Mouse (Mus musculus) limb, embryonic 14.5 days (tissue): Measurements from ENCODE around the gene Rcor2. TPM values are rescaled to one million over a fixed set of nuclear protein-coding genes. Genes with fewer than 3 reads are reported as not detected.

Source experiments
- ATAC-seq: fragments of 200-750 bp; cut with Nextera tagmentation; 2 replicates; pipeline ENCODE4 v1.8.0; 2017; ENCODE audit warnings: low read depth, moderate number of reproducible peaks, moderate TSS enrichment; ENCODE audit not compliant: low FRiP score
- DNase-seq: peaks from one replicate; pipeline ENCODE4 v3.0.0-alpha.2; 2015; ENCODE audit warnings: low spot score
- H3K27ac ChIP-seq: fragments of 300-500 bp; sonication (generic); replicated peaks from 2 replicates; pipeline ENCODE4 v1.5.1; 2014; ENCODE audit warnings: low read depth, mild to moderate bottlenecking, low read length, moderate library complexity, mixed read lengths
- H3K27me3 ChIP-seq: fragments of 300-500 bp; sonication (generic); 2 replicates; pipeline ENCODE4 v1.6.1; 2014; ENCODE audit warnings: low read length, mixed read lengths; ENCODE audit not compliant: control insufficient read depth, insufficient read depth
- H3K36me3 ChIP-seq: fragments of 300-500 bp; sonication (generic); 2 replicates; pipeline ENCODE4 v1.6.1; 2014; ENCODE audit warnings: mild to moderate bottlenecking, low read length, moderate library complexity, mixed read lengths; ENCODE audit not compliant: control insufficient read depth, insufficient read depth
- H3K4me1 ChIP-seq: fragments of 300-500 bp; sonication (generic); 2 replicates; pipeline ENCODE4 v1.6.1; 2014; ENCODE audit warnings: antibody characterized with exemption, low read length, mixed read lengths; ENCODE audit not compliant: control insufficient read depth, insufficient read depth
- H3K4me2 ChIP-seq: fragments of 300-500 bp; sonication (generic); replicated peaks from 2 replicates; pipeline ENCODE4 v1.6.1; 2014; ENCODE audit warnings: low read depth, mild to moderate bottlenecking, low read length, moderate library complexity; ENCODE audit not compliant: severe bottlenecking
- H3K4me3 ChIP-seq: fragments of 300-500 bp; sonication (generic); replicated peaks from 2 replicates; pipeline ENCODE4 v1.5.1; 2014; ENCODE audit warnings: low read length
- H3K9ac ChIP-seq: fragments of 300-500 bp; sonication (generic); 2 replicates; pipeline ENCODE4 v1.6.1; 2014; ENCODE audit warnings: mild to moderate bottlenecking, low read depth, low read length, moderate library complexity; ENCODE audit not compliant: severe bottlenecking
- H3K9me3 ChIP-seq: fragments of 300-500 bp; sonication (generic); 2 replicates; pipeline ENCODE4 v1.6.1; 2016; ENCODE audit warnings: low read length; ENCODE audit not compliant: control insufficient read depth
- POLR2A ChIP-seq: fragments of 200-500 bp; IDR thresholded peaks from 2 replicates; pipeline ENCODE4 v1.8.0; 2012; ENCODE audit warnings: inconsistent platforms, mild to moderate bottlenecking, moderate library complexity, borderline replicate concordance; ENCODE audit not compliant: insufficient read depth, insufficient read length; ENCODE audit errors: extremely low read depth
- WGBS: fragments of 180-500 bp; shearing (Covaris S2); extraction: QIAGEN DNeasy Blood & Tissue Kit; methylation state at CpG from one replicate; pipeline ENCODE4 v1.1.7; 2014; 5-methylcytosine and 5-hydroxymethylcytosine counted together
- polyA plus RNA-seq, 2 experiments: library from polyadenylated mRNA; depleted of rRNA in 1 of 2; stranded (reverse) in 1 of 2; unstranded in 1 of 2; fragments of >200 nt; fragmentation: Nextera tagmentation in 1 of 2; extraction: Ambion mirVana in 1 of 2; gene quantifications; 2 replicates each; pipeline versions ENCODE4 v1.2.1 to v1.2.3; 2012 to 2014

Gene Rcor2
- polyA plus RNA-seq, 2 experiments: 10.2 to 69.4 TPM

DNA sequence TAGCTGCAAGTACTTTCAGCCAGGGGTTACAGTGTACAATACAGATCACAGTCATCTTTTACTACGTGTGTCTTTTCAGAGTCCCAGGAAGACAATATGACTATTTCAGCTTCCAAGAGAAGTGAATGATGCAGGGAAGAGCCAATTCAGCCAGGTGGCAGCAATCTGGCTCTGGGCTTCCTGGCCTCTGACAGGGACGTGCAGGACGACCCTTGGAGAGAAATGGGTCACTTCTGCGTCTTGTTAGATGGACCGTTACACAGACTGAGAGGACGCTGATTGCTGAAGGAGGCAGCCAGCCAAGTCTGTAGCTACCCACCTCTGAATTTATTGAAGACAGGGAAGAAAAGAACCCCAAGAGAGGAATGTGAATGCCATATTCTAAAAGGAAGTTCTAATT is 36.7 kb downstream of the Rcor2 start:
- no peak overlapping the region for H3K4me3 ChIP-seq
- ATAC-seq (no peak), DNase-seq (no peak)
- TF ChIP-seq POLR2A: no peak
- H3K36me3 ChIP-seq: peaks cover 4% of the 10 kb centered on the region; the same call in 1 of the 2 replicates
- H3K4me1 ChIP-seq: peaks cover 10% of the 10 kb centered on the region
- no peak overlapping the region for H3K4me2 ChIP-seq
- H3K27ac ChIP-seq: 0 out of 2 replicates have a peak overlapping the region, but pooled peaks have one; percentile 3
- 69% methylated on average over 6 of the region's 6 CpGs for WGBS
- no peaks in the 10 kb centered on the region for H3K9me3 ChIP-seq
- H3K9ac ChIP-seq: no peak overlapping the region
- H3K27me3 ChIP-seq: no peaks in the 10 kb centered on the region

DNA sequence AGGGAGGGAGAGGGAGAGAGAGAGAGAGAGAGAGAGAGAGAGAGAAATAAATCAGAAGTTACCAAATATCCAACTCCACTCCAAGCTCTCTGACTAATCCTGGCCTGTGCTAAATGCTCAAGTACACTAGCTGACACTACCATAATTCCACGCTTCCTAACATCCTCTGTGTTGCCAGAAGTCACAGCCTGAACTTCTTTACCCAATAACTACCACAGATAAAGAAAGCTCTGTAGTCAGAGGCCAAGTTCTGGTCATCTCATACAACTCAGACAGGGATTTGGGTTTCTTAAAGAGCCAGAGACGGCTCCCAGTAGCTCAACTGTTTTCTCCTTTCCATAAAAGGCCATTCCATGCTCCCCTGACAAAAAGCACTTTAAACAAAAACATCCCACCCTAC is 37.7 kb downstream of the Rcor2 start:
- no peak for DNase-seq
- ATAC-seq: no peak
- peaks cover 4% of the 10 kb centered on the region; the same call in 1 of the 2 replicates for H3K36me3 ChIP-seq
- H3K9ac ChIP-seq: no peak overlapping the region
- no peaks in the 10 kb centered on the region for H3K9me3 ChIP-seq
- H3K27me3 ChIP-seq: no peaks in the 10 kb centered on the region
- H3K27ac ChIP-seq: no peak overlapping the region
- H3K4me1 ChIP-seq: peaks cover 13% of the 10 kb centered on the region
- 73% methylated on average over 2 of the region's 2 CpGs for WGBS
- TF ChIP-seq POLR2A: no peak
- no peak overlapping the region for H3K4me2 ChIP-seq
- no peak overlapping the region for H3K4me3 ChIP-seq

DNA sequence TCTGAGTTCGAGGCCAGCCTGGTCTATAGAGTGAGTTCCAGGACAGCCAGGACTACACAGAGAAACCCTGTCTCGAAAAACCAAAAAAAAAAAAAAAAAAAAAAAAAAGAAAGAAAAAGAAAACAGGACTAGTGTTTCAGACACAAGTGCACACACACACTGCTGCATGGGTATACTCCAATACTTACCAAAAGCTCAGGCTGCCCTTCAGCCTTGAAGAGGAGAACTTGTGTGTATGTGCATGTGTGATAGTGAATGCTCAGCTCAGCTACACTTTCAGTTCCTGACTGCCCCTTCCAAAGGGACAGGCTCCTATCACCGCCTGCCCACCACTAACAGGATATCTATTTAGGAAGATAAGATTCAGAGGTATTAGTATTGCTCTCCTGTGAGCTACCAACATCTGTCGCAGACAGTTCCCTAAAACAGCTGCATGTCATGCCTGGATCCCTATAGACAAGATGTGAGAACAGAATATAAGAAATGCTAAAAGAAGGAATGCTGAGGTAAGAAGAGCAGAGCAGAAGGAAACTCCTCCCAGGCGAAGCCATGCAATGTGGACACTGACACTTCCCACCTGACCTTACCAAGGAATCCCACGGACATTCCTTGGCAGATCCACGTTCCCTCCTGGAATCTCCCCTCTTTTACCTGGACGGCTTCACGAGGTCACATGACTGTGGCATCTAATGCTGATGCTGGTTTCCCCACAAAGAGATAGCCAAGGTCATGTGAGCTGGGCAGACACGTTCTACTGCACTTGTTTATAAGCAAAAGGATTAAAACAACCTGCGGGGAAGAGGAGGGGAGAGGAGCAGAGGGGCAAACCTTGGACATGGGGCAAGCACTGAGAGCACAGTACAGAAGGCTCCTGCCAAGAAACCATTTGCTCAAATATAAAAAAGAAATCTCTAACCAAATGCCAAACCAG is 38.5 kb downstream of the Rcor2 start:
- Histone ChIP-seq H3K27ac (0 out of 2 replicates have a peak overlapping the region, but pooled peaks have one; percentile 4), H3K36me3 (0 out of 2 replicates have a peak, but pooled peaks cover 4% of the 10 kb centered on the region), H3K9me3 (no peaks in the 10 kb centered on the region), H3K27me3 (no peaks in the 10 kb centered on the region), H3K4me2 (no peak overlapping the region), H3K4me3 (no peak overlapping the region), H3K4me1 (peaks cover 20% of the 10 kb centered on the region), H3K9ac (no peak overlapping the region)
- ATAC-seq (no peak), DNase-seq (no peak)
- 78% methylated on average over 10 of the region's 11 CpGs for WGBS
- TF ChIP-seq POLR2A: no peak

DNA sequence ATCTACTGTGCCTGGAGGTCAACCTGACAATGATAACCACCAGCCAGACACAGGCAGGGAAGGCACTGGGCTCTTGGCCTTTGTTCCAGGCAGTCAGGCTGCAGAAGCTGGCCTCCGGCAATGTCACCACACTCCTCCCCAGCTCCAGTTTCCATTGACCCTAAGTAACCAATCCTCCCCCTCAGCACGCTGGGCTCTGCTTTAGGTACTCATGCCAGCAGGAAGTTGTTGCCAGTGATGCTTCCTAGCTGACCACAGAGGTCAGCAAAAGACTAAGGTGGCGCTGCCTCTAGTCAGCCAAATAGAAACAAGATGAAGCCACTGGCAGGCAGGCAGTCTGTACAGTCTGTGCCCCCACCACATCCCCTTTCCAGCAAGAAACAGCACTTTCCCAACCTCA is 39.8 kb downstream of the Rcor2 start:
- no peak overlapping the region for H3K4me3 ChIP-seq
- no peaks in the 10 kb centered on the region for H3K27me3 ChIP-seq
- H3K4me1 ChIP-seq: peaks cover 31% of the 10 kb centered on the region
- DNase-seq (no peak), ATAC-seq (no peak)
- no peak overlapping the region for H3K27ac ChIP-seq
- H3K9me3 ChIP-seq: no peaks in the 10 kb centered on the region
- H3K4me2 ChIP-seq: no peak overlapping the region
- WGBS: 67% methylated on average over 3 of the region's 3 CpGs
- H3K9ac ChIP-seq: no peak overlapping the region
- TF ChIP-seq POLR2A: no peak
- H3K36me3 ChIP-seq: 0 out of 2 replicates have a peak, but pooled peaks cover 4% of the 10 kb centered on the region

DNA sequence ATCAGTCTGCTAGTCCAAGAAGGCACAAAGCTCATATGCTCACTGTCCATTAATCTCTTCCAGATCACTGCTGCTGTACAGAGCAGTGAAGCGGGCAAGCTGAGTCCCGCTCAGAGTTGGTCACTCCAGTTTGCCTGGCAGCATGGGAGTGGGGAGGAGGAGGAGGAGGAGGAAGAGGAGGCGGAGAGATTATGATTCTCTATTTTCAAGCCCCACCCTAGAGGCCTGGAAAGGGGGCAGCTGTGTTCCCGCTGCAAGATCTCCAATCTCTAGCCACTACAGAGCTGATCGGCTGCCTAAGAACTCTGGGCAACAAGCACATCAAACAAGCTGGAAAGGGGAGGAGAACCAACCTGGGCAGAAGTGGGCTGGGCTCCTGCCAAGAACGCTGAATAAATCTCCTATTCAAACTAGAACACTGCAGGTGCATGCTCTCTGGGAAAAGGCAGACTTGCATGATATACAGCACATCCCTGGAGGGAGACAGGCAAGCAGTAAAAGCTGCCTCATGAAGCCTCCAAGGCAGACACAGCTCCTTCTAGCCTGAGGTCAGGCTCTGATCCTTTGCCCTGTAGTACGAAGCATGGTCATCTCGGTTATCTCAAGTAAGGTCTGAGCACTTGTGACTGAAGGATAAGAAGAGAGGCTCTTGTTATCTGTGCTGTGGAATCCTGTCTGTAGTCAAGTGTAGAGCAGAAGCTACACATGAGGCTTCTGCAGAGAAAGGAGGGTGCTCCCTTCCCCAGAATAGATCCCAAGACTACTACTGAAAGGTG is 41.1 kb downstream of the Rcor2 start:
- Histone ChIP-seq H3K36me3 (0 out of 2 replicates have a peak, but pooled peaks cover 4% of the 10 kb centered on the region), H3K4me1 (peaks cover 31% of the 10 kb centered on the region), H3K27me3 (no peaks in the 10 kb centered on the region), H3K9ac (no peak overlapping the region), H3K27ac (0 out of 2 replicates have a peak overlapping the region, but pooled peaks have one; percentile 19), H3K4me3 (no peak overlapping the region), H3K9me3 (no peaks in the 10 kb centered on the region), H3K4me2 (no peak overlapping the region)
- no peak for ATAC-seq
- WGBS: 48% methylated on average over 8 of the region's 8 CpGs
- DNase-seq: peak; percentile 63
- no peak for TF ChIP-seq POLR2A
